Mouse (Mus musculus) kidney, adult 2 months (tissue): Measurements from ENCODE around the gene Ginm1.

Source experiments
- CTCF ChIP-seq: fragments of 200-500 bp; conservative IDR thresholded peaks from 2 replicates; pipeline ENCODE4 v1.5.1; 2011; ENCODE audit warnings: low read depth, mild to moderate bottlenecking, control low read depth, low read length, moderate library complexity, mixed read lengths; ENCODE audit not compliant: insufficient read depth, insufficient read length
- POLR2A ChIP-seq: fragments of 200-500 bp; IDR thresholded peaks from one replicate; pipeline ENCODE4 v1.6.1; 2011; ENCODE audit warnings: low read depth, low read length, control low read depth

GRCm38 (mm10) chr10:7819156-7819555 is 26.5 kb upstream of the Ginm1 start:
- no peak for TF ChIP-seq POLR2A
- no peak for TF ChIP-seq CTCF
